Mouse (Mus musculus): ENCODE results near the gene Strn4. TPM values are rescaled to one million over a fixed set of nuclear protein-coding genes. Genes with fewer than 3 reads are reported as not detected.

The Strn4 gene
- total and polyA plus RNA-seq, 3 experiments: 46.0 to 74.5 (median 63.5) TPM

- no peak overlapping the region for H3K9ac ChIP-seq (ENCODE audit: insufficient read depth, low read depth)
- in situ Hi-C loops (cut with MboI; ENCODE audit: low pct_ligation_motif_present, low pct_unique_long_range_greater_than_20kb, low sequenced_read_pairs): no loop called here
- H3K4me1 ChIP-seq (ENCODE audit: control insufficient read depth in 1 of 2, insufficient read depth in 2 of 2): peaks cover 4 to 7% of the 10 kb centered on the region in 2 experiments
- H3K79me2 ChIP-seq (replicated peaks; ENCODE audit: control insufficient read depth, extremely low read depth, insufficient read depth, poor library complexity, severe bottlenecking): no peaks in the 10 kb centered on the region
- H3K4me2 ChIP-seq (ENCODE audit: insufficient read depth, low read depth, poor library complexity, severe bottlenecking): no peak overlapping the region
- H3K4me3 ChIP-seq (replicated peaks in 1 of 3; ENCODE audit: low read depth in 2 of 3, low read length in 2 of 3, poor library complexity in 1 of 3): no peak overlapping the region
- dilution Hi-C loops (cut with MboI; ENCODE audit: extremely low pct_ligation_motif_present, extremely low pct_unique_long_range_greater_than_20kb, low sequenced_read_pairs): no loop called here
- H3K36me3 ChIP-seq (replicated peaks in 1 of 2; ENCODE audit: control insufficient read depth in 1 of 2, insufficient read depth in 1 of 2, low read length in 1 of 2): peaks cover 31 to 65% of the 10 kb centered on the region in 2 experiments
- H3K9me3 ChIP-seq (replicated peaks; ENCODE audit: low read length): peaks cover 12% of the 10 kb centered on the region
- no peaks in the 10 kb centered on the region for H3K27me3 ChIP-seq (replicated peaks)
- no peak for DNase-seq (ENCODE audit: extremely low read depth)
- H3K27ac ChIP-seq (ENCODE audit: insufficient read depth, low read depth): no peak overlapping the region
- TF ChIP-seq RCOR1 (conservative IDR thresholded peaks at IDR 0.05; ENCODE audit: low read depth, low read length) (no peak), JUND (conservative IDR thresholded peaks at IDR 0.05; ENCODE audit: low read depth, low read length) (no peak), TCF12 (IDR thresholded peaks at IDR 0.05; ENCODE audit: low read depth, low read length) (no peak), MYC (IDR thresholded peaks at IDR 0.05; ENCODE audit: low read depth, low read length) (no peak), JUN (IDR thresholded peaks at IDR 0.05; ENCODE audit: insufficient read depth, low read depth, low read length) (no peak), NELFE (IDR thresholded peaks at IDR 0.05; ENCODE audit: low read depth, low read length) (no peak), KAT2A (IDR thresholded peaks at IDR 0.05; ENCODE audit: insufficient replicate concordance, low read length) (no peak), POLR2AphosphoS2 (IDR thresholded peaks at IDR 0.05; ENCODE audit: low read depth, low read length) (no peak), BHLHE40 (IDR thresholded peaks at IDR 0.05; ENCODE audit: low read depth, low read length) (no peak), USF2 (conservative IDR thresholded peaks at IDR 0.05; ENCODE audit: low read depth, low read length) (no peak)
Measured at GRCm38 (mm10) chr7:16808647-16809046, 7.0 kb upstream of the Strn4 start.

GRCm38 (mm10) chr7:16809739-16810138, 6.0 kb upstream of the Strn4 start:
- Histone ChIP-seq H3K9me3 (replicated peaks; ENCODE audit: low read length) (peaks cover 12% of the 10 kb centered on the region), H3K9ac (ENCODE audit: insufficient read depth, low read depth) (no peak overlapping the region), H3K4me2 (ENCODE audit: insufficient read depth, low read depth, poor library complexity, severe bottlenecking) (no peak overlapping the region), H3K4me1 (ENCODE audit: control insufficient read depth in 1 of 2, insufficient read depth in 2 of 2) (peaks cover 0 to under 1% of the 10 kb centered on the region in 2 experiments; a peak in 2 of 4 replicates), H3K4me3 (replicated peaks in 1 of 3; ENCODE audit: low read depth in 2 of 3, low read length in 2 of 3, poor library complexity in 1 of 3) (no peak overlapping the region), H3K27ac (ENCODE audit: insufficient read depth, low read depth) (no peak overlapping the region), H3K27me3 (replicated peaks) (no peaks in the 10 kb centered on the region), H3K36me3 (replicated peaks in 1 of 2; ENCODE audit: control insufficient read depth in 1 of 2, insufficient read depth in 1 of 2, low read length in 1 of 2) (peaks cover 39 to 75% of the 10 kb centered on the region in 2 experiments), H3K79me2 (replicated peaks; ENCODE audit: control insufficient read depth, extremely low read depth, insufficient read depth, poor library complexity, severe bottlenecking) (no peaks in the 10 kb centered on the region)
- peak; percentile 52 for DNase-seq (ENCODE audit: extremely low read depth)
- dilution Hi-C loops (cut with MboI; ENCODE audit: extremely low pct_ligation_motif_present, extremely low pct_unique_long_range_greater_than_20kb, low sequenced_read_pairs) (no loop called here), in situ Hi-C loops (cut with MboI; ENCODE audit: low pct_ligation_motif_present, low pct_unique_long_range_greater_than_20kb, low sequenced_read_pairs) (no loop called here)
- TF ChIP-seq ELF1 (IDR thresholded peaks at IDR 0.05; ENCODE audit: low read depth, low read length): no peak
- TF ChIP-seq JUN (IDR thresholded peaks at IDR 0.05; ENCODE audit: insufficient read depth, low read depth, low read length): no peak
- TF ChIP-seq NRF1 (IDR thresholded peaks at IDR 0.05; ENCODE audit: low read depth, low read length): no peak
- peak; percentile 33; the same call in 1 of the 2 replicates for TF ChIP-seq SMC3 (IDR thresholded peaks at IDR 0.05; ENCODE audit: low read depth, low read length)
- TF ChIP-seq ZKSCAN1 (IDR thresholded peaks at IDR 0.05; ENCODE audit: borderline replicate concordance, low read depth, low read length): no peak
- no peak for TF ChIP-seq KAT2A (IDR thresholded peaks at IDR 0.05; ENCODE audit: insufficient replicate concordance, low read length)
- TF ChIP-seq EP300 (IDR thresholded peaks at IDR 0.05; ENCODE audit: low read length): no peak
- TF ChIP-seq BHLHE40 (IDR thresholded peaks at IDR 0.05; ENCODE audit: low read depth, low read length): no peak
- TF ChIP-seq ZNF384 (IDR thresholded peaks at IDR 0.05; ENCODE audit: low read depth, low read length): no peak
- TF ChIP-seq MEF2A (IDR thresholded peaks at IDR 0.05; ENCODE audit: borderline replicate concordance, low read depth, low read length): no peak
- peak; percentile 31 for TF ChIP-seq RAD21 (IDR thresholded peaks at IDR 0.05; ENCODE audit: low read depth, low read length)
- TF ChIP-seq GABPA (IDR thresholded peaks at IDR 0.05; ENCODE audit: insufficient replicate concordance, low read depth, low read length): no peak
- no peak for TF ChIP-seq TCF12 (IDR thresholded peaks at IDR 0.05; ENCODE audit: low read depth, low read length)
- TF ChIP-seq CHD1 (IDR thresholded peaks at IDR 0.05; ENCODE audit: low read depth, low read length): no peak
- no peak for TF ChIP-seq MAFK (IDR thresholded peaks at IDR 0.05; ENCODE audit: insufficient replicate concordance, low read length)
- TF ChIP-seq CTCF (conservative IDR thresholded peaks at IDR 0.05 in 1 of 2, IDR thresholded peaks at IDR 0.05 in 1 of 2; ENCODE audit: low read depth in 2 of 2, low read length in 2 of 2): peak; percentile 62 to 63; a peak in 3 of 4 replicates

Data from CH12.LX (cell line).